Mouse (Mus musculus): ENCODE results near the gene Kxd1. TPM values are rescaled to one million over a fixed set of nuclear protein-coding genes. Genes with fewer than 3 reads are reported as not detected.
A peak's percentile ranks its signal among the peaks of the same experiment; 100 is the strongest.

Kxd1 gene
- polyA plus RNA-seq, 1 experiment from 2014 or later = 52.6 TPM

DNA sequence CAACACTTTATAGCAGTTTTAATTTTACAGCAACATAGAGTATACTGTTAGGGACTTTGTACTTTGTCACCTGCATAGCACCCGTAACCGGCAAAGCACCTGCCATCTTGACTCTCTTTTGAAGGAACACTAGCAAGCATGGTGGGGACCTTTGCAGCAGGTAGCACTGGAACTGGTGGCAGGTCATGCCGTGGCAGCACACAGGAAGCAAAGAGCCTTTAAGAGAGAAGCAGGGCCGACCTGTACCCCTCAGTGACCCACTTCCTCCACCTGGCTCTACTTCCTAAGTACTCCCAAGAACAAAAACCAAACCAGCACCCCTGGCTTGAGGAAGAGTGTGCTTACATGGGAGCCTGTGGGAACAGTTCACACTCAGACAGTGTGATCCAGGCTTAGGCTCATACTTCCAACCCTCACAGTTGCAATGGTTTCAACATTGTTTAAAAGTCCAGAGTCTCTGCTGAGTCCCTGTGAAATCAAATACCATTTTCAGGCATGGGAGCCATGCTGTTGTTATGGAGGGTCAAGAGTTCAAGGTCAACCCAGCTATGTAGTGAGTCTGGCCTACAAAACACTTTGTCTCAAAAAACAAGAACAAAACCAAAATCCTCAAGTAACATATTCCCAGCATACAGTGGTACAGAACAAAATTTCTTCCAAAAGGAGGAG is 27.5 kb upstream of the Kxd1 start:
- Histone ChIP-seq H3K36me3 (ENCODE audit: control insufficient read depth, insufficient read depth, low read length) (no peaks in the 10 kb centered on the region), H3K4me3 (ENCODE audit: low read depth, low read length) (no peak overlapping the region), H3K27ac (ENCODE audit: low read depth, low read length) (no peak overlapping the region), H3K9me3 (ENCODE audit: control insufficient read depth, low read length) (no peaks in the 10 kb centered on the region), H3K27me3 (ENCODE audit: control insufficient read depth, insufficient read depth, low read length) (no peaks in the 10 kb centered on the region), H3K4me1 (replicated peaks; ENCODE audit: control insufficient read depth, insufficient read depth, low read length) (no peaks in the 10 kb centered on the region), H3K4me2 (replicated peaks; ENCODE audit: low read depth, low read length) (no peak overlapping the region), H3K9ac (ENCODE audit: low read depth, low read length) (no peak overlapping the region)
- WGBS = 93% methylated on average over 4 of the region's 4 CpGs
- ATAC-seq (ENCODE audit: low FRiP score) (no peak), DNase-seq (ENCODE audit: low spot score) (no peak)

DNA sequence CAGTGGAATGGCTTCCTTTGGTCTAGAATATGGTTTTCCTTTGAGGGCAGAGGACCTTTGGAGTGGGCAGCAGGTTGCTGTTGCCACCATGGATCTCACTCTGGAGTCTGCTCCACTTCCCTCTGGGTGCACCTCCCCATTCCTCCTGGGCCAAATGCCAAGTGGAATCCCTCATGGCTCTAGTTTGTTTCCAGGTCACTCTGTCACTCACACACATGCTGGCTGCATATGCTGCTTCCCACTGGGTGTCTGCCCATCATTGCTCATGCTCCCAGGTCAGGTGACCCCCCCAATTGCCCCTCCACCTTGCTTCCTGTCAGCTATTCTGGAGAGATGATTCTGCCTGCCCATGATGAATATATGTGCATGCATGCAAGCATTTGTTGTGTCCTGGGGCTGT is 26.0 kb upstream of the Kxd1 start:
- ATAC-seq (ENCODE audit: low FRiP score) = no peak
- Histone ChIP-seq H3K9me3 (ENCODE audit: control insufficient read depth, low read length) (no peaks in the 10 kb centered on the region), H3K36me3 (ENCODE audit: control insufficient read depth, insufficient read depth, low read length) (no peaks in the 10 kb centered on the region), H3K4me1 (replicated peaks; ENCODE audit: control insufficient read depth, insufficient read depth, low read length) (no peaks in the 10 kb centered on the region), H3K4me3 (ENCODE audit: low read depth, low read length) (no peak overlapping the region), H3K9ac (ENCODE audit: low read depth, low read length) (no peak overlapping the region), H3K27me3 (ENCODE audit: control insufficient read depth, insufficient read depth, low read length) (no peaks in the 10 kb centered on the region), H3K27ac (ENCODE audit: low read depth, low read length) (no peak overlapping the region), H3K4me2 (replicated peaks; ENCODE audit: low read depth, low read length) (no peak overlapping the region)
- DNase-seq (ENCODE audit: low spot score) = no peak

DNA sequence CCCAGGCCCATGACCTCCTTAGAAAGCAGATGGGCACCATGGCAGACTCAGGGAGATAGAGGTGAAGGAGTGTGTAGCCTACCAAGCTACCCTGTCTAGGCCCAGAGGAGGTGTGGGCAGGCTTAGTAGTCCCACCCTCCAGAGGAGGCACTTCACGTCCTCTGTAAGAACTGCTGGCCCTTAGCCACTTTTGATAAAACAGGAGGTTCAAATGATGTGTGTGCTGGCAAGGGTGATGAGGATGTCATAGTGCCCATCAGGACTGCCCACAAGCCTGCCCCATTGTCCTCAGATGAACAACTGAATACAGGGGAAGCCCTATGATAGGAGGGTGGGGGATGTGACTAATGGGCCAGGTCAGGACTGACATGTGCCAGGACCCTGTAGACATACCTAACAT is 25.1 kb upstream of the Kxd1 start:
- H3K27me3 ChIP-seq (ENCODE audit: control insufficient read depth, insufficient read depth, low read length) = no peaks in the 10 kb centered on the region
- H3K9me3 ChIP-seq (ENCODE audit: control insufficient read depth, low read length) = no peaks in the 10 kb centered on the region
- no peaks in the 10 kb centered on the region for H3K36me3 ChIP-seq (ENCODE audit: control insufficient read depth, insufficient read depth, low read length)
- ATAC-seq (ENCODE audit: low FRiP score) = no peak
- 71% methylated on average over 1 of the region's 1 CpGs for WGBS
- H3K4me1 ChIP-seq (replicated peaks; ENCODE audit: control insufficient read depth, insufficient read depth, low read length) = no peaks in the 10 kb centered on the region
- H3K27ac ChIP-seq (ENCODE audit: low read depth, low read length) = no peak overlapping the region
- H3K9ac ChIP-seq (ENCODE audit: low read depth, low read length) = no peak overlapping the region
- H3K4me3 ChIP-seq (ENCODE audit: low read depth, low read length) = no peak overlapping the region
- DNase-seq (ENCODE audit: low spot score) = no peak
- no peak overlapping the region for H3K4me2 ChIP-seq (replicated peaks; ENCODE audit: low read depth, low read length)

DNA sequence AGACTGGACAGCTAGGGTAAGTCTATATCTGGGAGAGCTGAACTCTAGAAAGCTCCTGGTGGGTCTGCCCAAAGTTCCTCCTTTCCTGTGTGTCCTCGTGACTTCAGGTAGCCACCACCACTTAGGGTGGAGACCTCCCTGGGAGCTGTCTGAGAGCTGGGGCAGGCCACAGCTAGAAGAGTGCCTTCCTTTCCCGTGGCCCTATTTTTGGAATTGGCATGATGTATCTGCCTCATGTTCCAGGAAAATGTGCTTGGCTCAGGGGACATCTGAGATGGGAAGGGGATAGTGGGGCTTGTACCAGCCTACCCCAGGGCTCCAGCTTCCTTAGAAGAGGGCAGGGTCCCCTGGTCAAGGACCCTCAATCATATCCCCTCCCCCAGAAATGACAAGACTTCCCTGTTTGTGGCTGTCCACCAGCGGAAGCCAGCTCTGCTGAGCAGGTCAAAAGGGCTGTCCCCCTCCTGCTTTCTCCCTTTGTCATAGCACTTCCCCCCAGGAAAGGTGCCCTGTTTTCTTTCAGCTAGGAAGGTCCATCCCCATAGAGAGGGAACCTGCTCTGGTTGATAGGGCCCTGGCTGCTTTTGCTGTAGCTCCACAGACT is 23.9 kb upstream of the Kxd1 start:
- 77% methylated on average over 3 of the region's 3 CpGs for WGBS
- H3K27me3 ChIP-seq (ENCODE audit: control insufficient read depth, insufficient read depth, low read length) = no peaks in the 10 kb centered on the region
- no peaks in the 10 kb centered on the region for H3K9me3 ChIP-seq (ENCODE audit: control insufficient read depth, low read length)
- no peaks in the 10 kb centered on the region for H3K4me1 ChIP-seq (replicated peaks; ENCODE audit: control insufficient read depth, insufficient read depth, low read length)
- DNase-seq (ENCODE audit: low spot score) (no peak), ATAC-seq (ENCODE audit: low FRiP score) (no peak)
- no peaks in the 10 kb centered on the region for H3K36me3 ChIP-seq (ENCODE audit: control insufficient read depth, insufficient read depth, low read length)
- no peak overlapping the region for H3K9ac ChIP-seq (ENCODE audit: low read depth, low read length)
- H3K4me3 ChIP-seq (ENCODE audit: low read depth, low read length) = no peak overlapping the region
- no peak overlapping the region for H3K27ac ChIP-seq (ENCODE audit: low read depth, low read length)
- H3K4me2 ChIP-seq (replicated peaks; ENCODE audit: low read depth, low read length) = no peak overlapping the region

DNA sequence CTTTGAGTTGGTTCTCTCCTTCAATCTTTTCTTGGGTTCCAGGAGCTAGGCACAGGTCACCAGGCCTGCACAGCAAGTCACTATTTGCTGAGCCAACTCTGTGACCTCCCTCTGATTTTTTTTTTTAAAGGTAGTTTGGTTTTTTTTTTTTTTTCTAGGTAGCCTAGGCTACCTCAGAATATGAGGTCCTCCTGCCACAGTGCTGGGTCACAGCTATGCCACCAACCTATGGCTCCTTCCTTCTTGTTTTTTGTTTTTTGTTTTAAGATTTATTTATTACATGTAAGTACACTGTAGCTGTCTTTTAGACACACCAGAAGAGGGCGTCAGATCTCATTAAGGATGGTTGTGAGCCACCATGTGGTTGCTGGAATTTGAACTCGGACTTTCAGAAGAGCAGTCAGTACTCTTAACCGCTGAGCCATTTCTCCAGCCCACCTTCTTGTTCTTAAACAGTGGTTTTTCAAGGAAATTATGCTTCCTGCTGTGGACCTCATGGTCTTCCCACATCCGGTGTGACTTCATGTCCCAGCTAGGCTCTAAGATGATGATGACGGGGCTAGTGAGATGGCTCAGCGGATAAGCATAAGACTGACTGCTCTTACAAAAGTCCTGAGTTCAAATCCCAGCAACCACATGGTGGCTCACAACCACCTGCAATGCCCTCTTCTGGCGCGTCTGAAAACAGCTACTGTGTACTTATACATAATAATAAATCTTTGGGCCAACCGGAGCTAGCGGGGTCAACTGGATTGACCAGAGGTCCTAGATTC is 21.8 kb upstream of the Kxd1 start:
- H3K27me3 ChIP-seq (ENCODE audit: control insufficient read depth, insufficient read depth, low read length) = no peaks in the 10 kb centered on the region
- no peaks in the 10 kb centered on the region for H3K9me3 ChIP-seq (ENCODE audit: control insufficient read depth, low read length)
- H3K27ac ChIP-seq (ENCODE audit: low read depth, low read length) = no peak overlapping the region
- no peaks in the 10 kb centered on the region for H3K36me3 ChIP-seq (ENCODE audit: control insufficient read depth, insufficient read depth, low read length)
- H3K4me1 ChIP-seq (replicated peaks; ENCODE audit: control insufficient read depth, insufficient read depth, low read length) = no peaks in the 10 kb centered on the region
- no peak for DNase-seq (ENCODE audit: low spot score)
- no peak overlapping the region for H3K4me2 ChIP-seq (replicated peaks; ENCODE audit: low read depth, low read length)
- ATAC-seq (ENCODE audit: low FRiP score) = no peak
- no peak overlapping the region for H3K4me3 ChIP-seq (ENCODE audit: low read depth, low read length)
- 96% methylated on average over 10 of the region's 10 CpGs for WGBS
- no peak overlapping the region for H3K9ac ChIP-seq (ENCODE audit: low read depth, low read length)

DNA sequence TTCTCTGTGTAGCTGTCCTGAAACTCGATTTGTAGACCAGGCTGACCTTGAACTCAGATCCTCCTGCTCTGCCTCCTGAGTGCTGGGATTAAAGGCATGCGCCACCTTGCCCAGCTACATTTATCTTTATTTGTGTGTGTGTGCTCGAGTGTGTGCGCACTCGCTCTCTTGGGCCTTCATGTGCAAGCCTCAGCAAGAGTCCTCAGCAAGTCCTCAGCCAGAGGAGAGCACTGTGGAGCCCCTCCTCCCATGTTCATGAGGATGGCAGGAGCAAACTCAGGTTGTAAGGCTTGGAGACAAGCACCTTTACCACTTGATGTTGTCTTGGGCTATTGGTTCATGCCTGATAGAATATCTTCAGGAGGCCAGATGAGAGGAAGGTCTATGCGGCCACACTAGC is 20.0 kb upstream of the Kxd1 start:
- Histone ChIP-seq H3K9ac (ENCODE audit: low read depth, low read length) (no peak overlapping the region), H3K27ac (ENCODE audit: low read depth, low read length) (no peak overlapping the region), H3K4me2 (replicated peaks; ENCODE audit: low read depth, low read length) (no peak overlapping the region), H3K4me3 (ENCODE audit: low read depth, low read length) (no peak overlapping the region), H3K27me3 (ENCODE audit: control insufficient read depth, insufficient read depth, low read length) (no peaks in the 10 kb centered on the region), H3K36me3 (ENCODE audit: control insufficient read depth, insufficient read depth, low read length) (no peaks in the 10 kb centered on the region), H3K4me1 (replicated peaks; ENCODE audit: control insufficient read depth, insufficient read depth, low read length) (no peaks in the 10 kb centered on the region), H3K9me3 (ENCODE audit: control insufficient read depth, low read length) (no peaks in the 10 kb centered on the region)
- DNase-seq (ENCODE audit: low spot score) (no peak), ATAC-seq (ENCODE audit: low FRiP score) (no peak)
- 89% methylated on average over 6 of the region's 6 CpGs for WGBS

DNA sequence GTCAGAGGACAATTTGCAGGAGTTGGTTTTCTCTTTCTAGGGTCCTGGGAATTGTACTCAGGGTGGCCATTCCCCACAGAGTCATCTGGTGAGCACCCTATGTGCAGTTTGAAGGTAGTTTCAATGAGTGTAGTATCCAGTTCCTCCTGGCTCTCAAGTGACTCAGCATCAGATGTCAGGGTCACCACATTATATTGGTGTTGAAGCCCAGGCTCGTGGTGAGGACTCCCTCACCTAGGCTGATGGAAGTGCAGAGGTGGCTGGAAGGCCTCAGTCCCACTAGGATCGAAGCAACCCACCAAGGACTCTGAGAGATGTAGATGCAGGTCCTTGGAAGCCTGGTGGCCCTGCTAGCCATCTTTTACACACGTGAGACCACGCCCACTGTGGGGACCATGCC is 18.7 kb upstream of the Kxd1 start:
- ATAC-seq (ENCODE audit: low FRiP score) = no peak
- H3K9ac ChIP-seq (ENCODE audit: low read depth, low read length) = no peak overlapping the region
- DNase-seq (ENCODE audit: low spot score) = no peak
- H3K4me1 ChIP-seq (replicated peaks; ENCODE audit: control insufficient read depth, insufficient read depth, low read length) = no peaks in the 10 kb centered on the region
- H3K4me2 ChIP-seq (replicated peaks; ENCODE audit: low read depth, low read length) = no peak overlapping the region
- H3K4me3 ChIP-seq (ENCODE audit: low read depth, low read length) = no peak overlapping the region
- no peaks in the 10 kb centered on the region for H3K27me3 ChIP-seq (ENCODE audit: control insufficient read depth, insufficient read depth, low read length)
- no peaks in the 10 kb centered on the region for H3K36me3 ChIP-seq (ENCODE audit: control insufficient read depth, insufficient read depth, low read length)
- H3K27ac ChIP-seq (ENCODE audit: low read depth, low read length) = no peak overlapping the region
- no peaks in the 10 kb centered on the region for H3K9me3 ChIP-seq (ENCODE audit: control insufficient read depth, low read length)
- 83% methylated on average over 4 of the region's 4 CpGs for WGBS

DNA sequence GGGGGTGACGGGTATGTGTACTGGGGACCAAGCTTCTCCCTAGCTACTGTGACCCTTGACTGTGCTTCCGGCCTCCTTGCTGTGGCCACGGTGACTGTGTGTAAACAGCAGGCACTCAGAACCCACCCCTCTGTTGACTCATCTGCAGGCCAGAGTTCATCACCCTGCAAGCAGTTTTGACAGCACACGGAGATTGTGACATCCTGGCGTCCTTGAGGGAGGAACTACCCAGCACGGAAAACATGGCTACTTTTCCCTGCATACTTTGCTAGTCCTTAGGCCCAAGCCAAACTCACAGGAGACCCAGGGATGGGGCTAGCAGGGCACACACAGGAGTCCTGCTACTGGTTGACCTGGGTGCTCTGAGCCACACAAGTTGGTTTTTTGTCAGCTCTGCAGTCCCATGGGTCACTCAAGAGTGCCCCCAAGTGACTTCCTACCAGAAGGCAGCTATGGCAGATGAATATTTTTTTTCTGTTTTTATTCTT is 16.5 kb upstream of the Kxd1 start:
- Histone ChIP-seq H3K27ac (ENCODE audit: low read depth, low read length) (no peak overlapping the region), H3K27me3 (ENCODE audit: control insufficient read depth, insufficient read depth, low read length) (no peaks in the 10 kb centered on the region), H3K4me2 (replicated peaks; ENCODE audit: low read depth, low read length) (no peak overlapping the region), H3K36me3 (ENCODE audit: control insufficient read depth, insufficient read depth, low read length) (no peaks in the 10 kb centered on the region), H3K4me1 (replicated peaks; ENCODE audit: control insufficient read depth, insufficient read depth, low read length) (peaks cover 5% of the 10 kb centered on the region; the same call in 1 of the 2 replicates), H3K9ac (ENCODE audit: low read depth, low read length) (no peak overlapping the region), H3K4me3 (ENCODE audit: low read depth, low read length) (no peak overlapping the region), H3K9me3 (ENCODE audit: control insufficient read depth, low read length) (no peaks in the 10 kb centered on the region)
- DNase-seq (ENCODE audit: low spot score) (peak; percentile 27), ATAC-seq (ENCODE audit: low FRiP score) (no peak)
- WGBS = 71% methylated on average over 6 of the region's 6 CpGs

Measured in hindbrain, embryonic 11.5 days (tissue).